Mouse (Mus musculus) adrenal gland, adult 2 months (tissue): ENCODE results near the gene Sprn. TPM values are rescaled to one million over a fixed set of nuclear protein-coding genes. Genes with fewer than 3 reads are reported as not detected.

ENCODE experiments used
- DNase-seq: peaks from one replicate; pipeline ENCODE4 v3.0.0; 2021
- long read RNA-seq: library from polyadenylated mRNA; stranded (forward); transcript quantifications from one replicate; pipeline ENCODE4 v2.0.0, GENCODE M21; 2021
- polyA plus RNA-seq: library from polyadenylated mRNA; depleted of rRNA; stranded (reverse); fragments of >200 nt; gene quantifications from 2 replicates; pipeline ENCODE4 v1.2.3, GENCODE M21; 2012; rRNA removed
- total RNA-seq, 2 experiments: library from RNA; stranded (reverse); gene quantifications; 2 replicates each; pipeline ENCODE4 v1.2.3; 2021

Sprn gene
- total RNA-seq (1 to 10 TPM in 1 of 2 experiments, under 1 TPM in 1; 0.55 to 1.2 TPM), polyA plus RNA-seq (0.99 and 2.4 TPM in 2 replicates)
- long read RNA-seq, partial matches to known transcripts = 0 of 1 reads
- long read RNA-seq, other reads (novel, unspliced or antisense) = 1 of 1 reads

- no peak for DNase-seq
These were observed at the start of gene Sprn for GRCm38 (mm10) chr7:140154218-140154927. Sprn (minus strand) TSS chr7:140154877.

GRCm38 (mm10) chr7:140201090-140201489 lies 46.4 kb upstream of the Sprn start:
- DNase-seq = no peak

GRCm38 (mm10) chr7:140196002-140196401 lies 41.3 kb upstream of the Sprn start:
- no peak for DNase-seq

DNA sequence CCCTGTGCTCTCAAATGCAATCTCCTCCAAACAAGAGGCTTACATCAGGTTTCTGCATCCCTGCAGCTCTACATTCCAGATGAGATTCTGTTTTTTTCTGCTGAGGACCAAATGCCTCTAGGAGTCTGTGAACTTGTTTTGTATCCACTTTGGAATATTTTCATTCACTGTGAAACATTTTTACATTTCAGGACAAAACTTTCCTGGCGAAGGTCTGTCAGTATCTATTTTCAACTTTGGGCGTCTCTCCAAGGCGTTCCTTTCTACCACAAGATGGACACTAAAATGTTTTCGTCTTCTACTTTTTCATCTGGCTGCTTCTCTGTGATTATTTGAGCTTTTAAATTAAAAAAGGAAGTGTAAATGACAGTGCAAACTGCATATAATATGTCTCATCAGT lies 39.4 kb upstream of the Sprn start:
- no peak for DNase-seq

- no peak for DNase-seq
These were observed 38.2 kb upstream of the Sprn start for GRCm38 (mm10) chr7:140192851-140193250.

- DNase-seq = no peak
These were observed 37.8 kb upstream of the Sprn start for GRCm38 (mm10) chr7:140192445-140192844.

DNA sequence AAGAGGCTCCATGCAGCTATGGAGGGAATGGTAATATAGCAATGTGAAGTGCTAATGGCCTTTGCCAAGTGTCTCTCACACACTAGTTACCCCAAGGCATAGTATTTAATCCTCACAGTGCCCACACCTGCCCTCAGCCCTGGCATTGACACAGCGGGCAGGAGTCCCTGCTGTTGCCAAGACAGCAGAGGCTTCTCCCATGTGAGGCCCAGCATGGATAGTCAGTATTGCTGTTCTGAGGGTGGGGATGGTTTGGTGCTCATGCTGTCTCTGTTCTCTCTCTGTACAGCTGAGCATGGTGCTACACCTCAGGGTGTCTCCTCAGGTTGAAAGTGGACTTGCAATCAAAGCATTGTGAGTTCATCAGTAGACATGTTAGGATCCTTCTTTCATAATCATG lies 35.8 kb upstream of the Sprn start:
- no peak for DNase-seq

DNA sequence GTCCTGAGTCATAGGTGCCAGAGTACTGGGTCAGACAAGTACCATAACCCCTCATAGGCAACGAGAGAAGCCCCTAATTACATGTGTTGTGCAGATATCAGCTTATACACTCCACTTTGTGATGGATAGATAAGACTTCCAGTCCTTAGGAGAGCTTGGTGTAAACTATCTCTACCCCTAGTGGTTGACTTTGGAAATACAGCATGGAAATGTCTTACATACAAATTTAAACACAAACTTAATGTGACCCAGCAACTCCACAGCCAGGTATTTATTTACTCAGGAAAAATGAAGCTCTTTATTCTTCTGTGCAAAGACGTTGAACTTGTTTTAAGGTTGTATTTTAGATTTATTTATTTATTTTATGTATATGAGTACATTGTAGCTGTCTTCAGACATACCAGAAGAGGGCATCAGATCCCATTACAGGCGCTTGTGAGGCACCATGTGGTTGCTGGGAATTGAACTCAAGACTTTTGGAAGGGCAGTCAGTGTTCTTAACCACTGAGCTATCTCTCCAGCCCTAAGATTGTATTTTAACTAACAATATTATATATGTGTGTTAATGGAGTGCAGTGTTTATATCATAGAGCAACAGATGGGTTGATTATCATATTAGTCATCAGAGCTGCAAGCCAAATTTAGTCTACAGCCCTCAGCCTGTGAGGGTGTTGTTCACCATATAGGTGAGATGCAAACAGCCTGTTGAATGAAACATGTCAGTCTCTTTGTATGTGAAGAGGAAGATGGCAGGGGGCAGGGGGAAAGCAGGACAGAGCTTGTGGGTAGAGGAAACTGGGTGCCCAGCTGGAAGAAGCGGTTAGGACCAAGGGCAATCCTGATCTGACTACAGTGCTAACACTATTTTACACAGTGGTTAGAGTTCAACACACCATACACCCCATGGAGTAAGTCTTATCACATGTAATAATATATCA lies 34.0 kb upstream of the Sprn start:
- no peak for DNase-seq

- DNase-seq = no peak
These were observed 33.2 kb upstream of the Sprn start for GRCm38 (mm10) chr7:140187721-140188390.

DNA sequence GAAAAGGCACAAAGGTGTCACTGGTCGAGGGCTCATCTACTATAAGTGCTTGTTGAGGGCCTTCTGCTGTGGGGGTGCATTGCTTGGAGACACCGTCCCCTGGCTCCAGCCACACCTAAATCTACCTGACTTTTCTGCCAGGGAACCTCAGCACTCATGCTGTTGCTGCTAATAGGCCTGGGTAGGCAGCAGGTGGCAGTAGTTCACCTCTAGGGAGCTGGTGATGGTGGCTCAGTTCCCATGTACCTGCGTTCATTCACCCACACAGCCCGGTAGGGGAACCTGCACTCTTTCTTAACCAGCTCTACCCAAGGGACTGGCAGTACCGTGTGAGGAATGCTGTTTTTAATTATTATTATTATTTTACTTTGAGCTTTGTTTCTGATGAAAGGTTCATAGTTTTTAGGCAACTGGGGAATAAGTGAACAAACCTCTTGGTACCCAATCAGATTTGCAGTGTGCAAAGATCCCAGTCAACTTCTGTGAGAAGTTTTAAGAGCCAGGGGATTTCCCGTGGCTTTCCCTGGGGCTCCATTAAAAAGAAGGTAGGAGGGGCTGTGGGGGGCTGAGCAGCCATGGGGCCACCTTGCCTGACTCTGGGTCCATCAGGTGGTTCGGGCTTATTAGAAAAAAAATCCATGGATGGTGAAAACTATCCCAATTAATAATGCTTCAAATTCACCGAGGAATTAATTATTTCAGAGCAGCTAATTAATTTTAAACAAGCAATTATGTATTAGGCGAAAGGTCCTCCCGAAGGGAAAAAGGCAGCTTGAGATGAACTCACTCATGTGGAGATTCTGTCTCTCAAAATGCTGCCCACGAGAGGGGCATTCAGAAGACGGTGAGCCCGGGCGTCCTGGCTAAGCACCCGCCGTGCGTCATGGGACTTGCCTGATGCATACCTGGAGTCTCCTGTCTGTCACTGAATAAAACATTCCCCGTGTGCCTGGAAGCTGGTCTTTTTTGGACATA lies 32.3 kb upstream of the Sprn start:
- DNase-seq = peak; percentile 6

DNA sequence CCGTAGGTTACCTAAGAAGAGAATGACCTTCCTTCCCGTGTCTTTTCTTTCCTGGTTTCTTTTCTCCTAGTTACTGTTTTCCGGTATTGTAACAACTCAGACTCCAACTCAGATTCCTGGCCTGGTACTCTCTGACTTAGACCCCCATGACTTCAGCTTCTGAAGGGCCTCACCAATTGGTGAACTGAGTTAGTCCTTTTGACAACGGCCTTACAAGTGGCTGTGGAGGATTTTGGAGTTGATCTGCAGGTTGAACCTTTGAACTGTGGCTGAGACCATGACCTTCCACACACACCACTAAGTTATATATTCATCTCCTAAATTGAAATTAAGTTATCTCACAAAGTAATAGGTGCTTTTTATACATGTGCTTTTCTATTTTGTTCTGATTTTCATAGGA lies 29.5 kb upstream of the Sprn start:
- DNase-seq = no peak

DNA sequence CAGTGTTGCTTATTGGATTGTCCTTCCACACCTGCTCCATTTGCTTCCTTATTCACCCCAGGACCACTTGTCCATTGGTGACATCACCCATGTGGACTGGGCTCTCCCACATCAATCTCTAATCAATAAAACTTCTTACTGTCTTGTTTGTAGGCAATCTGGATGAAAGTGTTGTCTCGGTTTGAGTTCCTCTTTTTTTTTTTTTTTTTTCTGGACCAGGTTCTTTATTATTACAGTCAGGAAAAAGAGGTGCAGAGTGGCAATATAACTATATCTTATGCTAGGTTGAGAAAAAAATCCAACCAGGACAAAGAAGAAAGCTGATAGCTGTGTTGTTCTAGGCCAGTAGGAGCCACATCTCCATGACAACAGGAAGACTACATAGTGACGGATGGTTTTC lies 26.0 kb upstream of the Sprn start:
- DNase-seq = no peak

DNA sequence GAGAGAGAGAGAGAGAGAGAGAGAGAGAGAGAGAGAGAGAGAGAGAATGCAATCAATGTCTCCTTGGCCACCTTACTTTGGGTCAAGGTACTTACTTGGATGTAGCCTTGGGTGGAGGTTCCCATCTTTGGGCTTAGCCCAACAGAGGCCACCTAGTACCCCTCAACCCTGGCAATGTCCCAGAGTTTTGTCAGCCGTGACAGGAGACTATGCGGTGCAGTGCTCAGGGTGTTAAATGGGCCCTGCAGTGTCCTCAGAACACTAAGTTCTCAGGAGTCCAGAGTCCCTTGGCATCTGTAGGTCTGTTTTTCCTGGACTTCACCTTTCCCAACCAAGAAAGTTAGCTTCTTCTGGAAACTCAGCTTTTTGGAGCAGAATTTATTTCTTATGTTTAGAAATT lies 24.5 kb upstream of the Sprn start:
- DNase-seq = no peak

GRCm38 (mm10) chr7:140172936-140173335 lies 18.3 kb upstream of the Sprn start, which contains the start of gene Olfr523:
Olfr523 (plus strand) TSS chr7:140173217.
- no peak for DNase-seq

DNA sequence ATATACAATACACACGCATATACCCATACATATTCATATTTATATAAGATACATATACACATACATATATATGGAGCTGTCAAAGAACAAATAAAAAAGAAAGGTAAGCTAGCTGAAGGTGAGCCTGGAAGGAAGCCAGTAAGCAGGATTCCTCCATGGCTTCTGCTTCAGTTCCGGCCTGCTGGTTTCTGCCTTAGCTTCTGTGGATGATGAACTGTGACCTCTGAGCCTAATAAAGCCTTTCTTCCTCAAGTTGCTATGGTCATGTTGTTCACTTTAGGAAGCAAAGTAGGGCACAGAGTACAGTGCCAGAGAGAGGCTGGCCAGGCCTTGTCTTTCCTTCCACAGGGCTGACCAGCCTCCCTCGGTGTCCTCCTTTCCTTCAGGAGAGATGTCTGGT lies 16.2 kb upstream of the Sprn start:
- no peak for DNase-seq

DNA sequence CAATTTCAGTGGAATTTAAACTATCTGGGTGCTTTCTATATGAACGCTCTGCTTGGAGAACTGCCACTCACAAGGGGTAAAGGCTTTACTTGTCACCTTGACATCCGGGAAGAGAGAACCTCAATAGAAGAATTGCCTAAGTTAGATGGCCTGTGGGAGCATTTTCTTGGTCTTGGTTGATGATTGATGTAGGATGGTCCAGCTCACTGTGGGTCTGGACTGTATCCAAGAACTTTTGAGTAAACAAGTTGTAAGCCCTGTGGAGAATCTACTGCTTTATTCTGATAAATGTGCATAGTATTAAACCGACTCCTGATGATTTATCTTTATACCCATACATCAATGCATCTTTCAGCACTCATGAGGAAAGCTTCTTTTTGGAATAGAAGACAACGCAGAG lies 14.7 kb upstream of the Sprn start:
- no peak for DNase-seq

GRCm38 (mm10) chr7:140167950-140168349 lies 13.3 kb upstream of the Sprn start:
- no peak for DNase-seq

DNA sequence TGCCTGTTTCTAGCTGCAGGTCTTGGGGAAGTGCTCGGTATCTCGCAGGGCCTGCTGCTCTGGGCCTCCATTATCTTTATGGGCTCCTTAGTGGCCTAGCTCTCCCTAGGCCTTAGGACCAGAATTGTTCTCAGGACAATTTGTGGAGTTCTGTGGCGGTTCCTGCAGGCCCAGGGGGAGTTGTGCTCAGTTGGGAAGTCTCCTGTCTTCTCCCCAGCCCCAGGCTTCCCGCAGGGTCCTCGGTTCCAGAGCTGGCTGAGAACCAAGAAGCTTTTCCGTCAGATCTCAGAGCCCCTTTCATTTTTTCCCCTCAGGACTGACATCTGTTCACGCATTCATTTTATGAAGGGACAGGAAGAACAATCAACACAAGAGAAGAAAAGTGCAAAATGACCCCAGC lies 10.0 kb upstream of the Sprn start, which contains the start of gene Olfr522:
Olfr522 (minus strand) TSS at position 101 of the 400 bp plus-strand sequence.
- no peak for DNase-seq

GRCm38 (mm10) chr7:140160363-140160762 lies 5.7 kb upstream of the Sprn start:
- no peak for DNase-seq

DNA sequence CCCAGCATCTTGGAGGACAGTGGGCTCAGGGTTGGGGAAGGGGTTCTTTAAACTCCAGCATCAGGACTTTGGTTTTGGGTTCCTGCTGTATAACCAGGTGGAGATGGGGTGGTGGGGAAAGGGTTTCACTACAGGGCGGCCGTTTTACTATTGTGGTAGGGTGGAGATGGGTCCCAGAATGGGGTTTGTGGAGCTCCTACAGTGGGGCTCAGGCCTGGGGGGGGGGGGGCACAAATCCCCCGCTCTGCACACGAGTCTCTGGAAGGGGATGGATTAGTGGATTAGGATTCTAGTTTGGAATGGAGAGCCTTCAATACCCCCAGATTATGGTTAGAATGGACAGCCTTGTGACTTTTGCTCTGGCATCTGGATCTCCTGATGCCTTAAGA lies 854 bp downstream of the Sprn start:
- DNase-seq = no peak

- peak; percentile 31 for DNase-seq
These were observed 1.3 kb downstream of the Sprn start for GRCm38 (mm10) chr7:140153383-140153782.
